8 mouse cellular contexts compared by ENCODE assay signal in the genomic region with DNA sequence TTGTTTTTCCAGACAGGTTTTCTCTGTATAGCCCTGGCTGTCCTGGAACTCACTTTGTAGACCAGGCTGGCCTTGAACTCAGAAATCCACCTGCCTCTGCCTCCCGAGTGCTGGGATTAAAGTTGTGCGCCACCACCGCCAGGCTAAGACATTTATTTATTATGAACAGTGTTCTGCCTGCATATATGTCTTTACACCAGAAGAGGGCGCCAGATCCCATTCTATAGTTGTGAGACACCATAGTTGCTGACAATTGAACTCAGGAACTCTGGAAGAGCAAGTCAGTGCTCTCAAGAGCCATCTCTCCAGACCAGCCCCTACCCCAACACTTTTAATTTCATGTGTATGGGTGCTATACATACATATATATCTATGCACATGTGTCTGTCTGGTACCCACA. TPM values are rescaled to one million over a fixed set of nuclear protein-coding genes. Genes with fewer than 3 reads are reported as not detected.
A peak's percentile ranks its signal among the peaks of the same experiment; 100 is the strongest.
DNase-seq lines count a peak whose midpoint lies in the region; ATAC-seq lines count a peak whose summit lies in the region.
"Not testable (repeated sequence)": the region's sequence is repeated elsewhere in the genome, so short reads cannot be mapped to it uniquely, and the experiment has no call there.

No protein-coding gene starts in this region.

- 68% methylated on average over 4 of the region's 4 CpGs for WGBS in forebrain, embryonic 14.5 days

- not testable (repeated sequence) for H3K4me1 ChIP-seq in forebrain, embryonic 14.5 days (ENCODE audit: control insufficient read depth, insufficient read depth, low read length)

- not testable (repeated sequence) for H3K27ac ChIP-seq in forebrain, embryonic 14.5 days (ENCODE audit: low read depth, low read length)

- DNase-seq in 416B (ENCODE audit: low read depth) (peak; percentile 57), MEL-GATA-1-ER (ENCODE audit: extremely low read depth, low read depth) (peak; percentile 43), liver (peak; percentile 38)
- DNase-seq in c-Kit-positive CD71-negative TER-119-negative erythroid progenitor cells, embryonic 14.5 days (ENCODE audit: low read depth): peak; percentile 30
- DNase-seq in forebrain, embryonic 14.5 days (ENCODE audit: low spot score): peak; percentile 13
- peak; percentile 73 for DNase-seq in induced T-regulatory cell, adult 2 months (ENCODE audit: low read depth)
- peak; percentile 67 for DNase-seq in splenic B cell, adult 2 months (ENCODE audit: low read depth, low spot score)

- not testable (repeated sequence) for H3K4me3 ChIP-seq in forebrain, embryonic 14.5 days (ENCODE audit: low read depth, low read length)

- not testable (repeated sequence) for ATAC-seq in forebrain, embryonic 14.5 days
- peak; percentile 73 for ATAC-seq in megakaryocyte-erythroid progenitor cell, adult 5-6 weeks (replicated peaks; ENCODE audit: low FRiP score, low TSS enrichment, poor library complexity, severe bottlenecking)

- not testable (repeated sequence) for H3K9ac ChIP-seq in forebrain, embryonic 14.5 days (ENCODE audit: low read length)

- not testable (repeated sequence) for H3K4me2 ChIP-seq in forebrain, embryonic 14.5 days (ENCODE audit: low read length)

- H3K27me3 ChIP-seq in forebrain, embryonic 14.5 days (replicated peaks; ENCODE audit: control insufficient read depth, insufficient read depth, low read length); splenic B cell, adult 2 months (ENCODE audit: control insufficient read depth, insufficient read depth, low read length, poor library complexity, severe bottlenecking): not testable (repeated sequence)

- peaks cover 55% of the 10 kb centered on the region for H3K36me3 ChIP-seq in forebrain, embryonic 14.5 days (ENCODE audit: control insufficient read depth, insufficient read depth, low read length)
- not testable (repeated sequence) for H3K36me3 ChIP-seq in splenic B cell, adult 2 months (ENCODE audit: control insufficient read depth, insufficient read depth, low read length, poor library complexity, severe bottlenecking)

- not testable (repeated sequence) for H3K9me3 ChIP-seq in forebrain, embryonic 14.5 days (replicated peaks; ENCODE audit: control insufficient read depth, low read length)

RNA-seq across cellular contexts. Expression of gene Eif2s3x, which starts 18.8 kb away (rescaled TPM):
- 94.9 and 100 TPM in 2 replicates for polyA plus RNA-seq in forebrain, embryonic 14.5 days (2014; fragmentation: Nextera tagmentation; extraction: Ambion mirVana)
- 188 and 191 TPM in 2 replicates for total RNA-seq in megakaryocyte-erythroid progenitor cell, adult 5-6 weeks (2014; fragmentation: Nextera tagmentation)
- 261 and 281 TPM in 2 replicates for total RNA-seq in megakaryocyte-erythroid progenitor cell, adult 5-6 weeks (2017)

RNA-seq across cellular contexts. Expression of gene Klhl15, which starts 40.5 kb away (rescaled TPM):
- 8.9 and 11.5 TPM in 2 replicates for polyA plus RNA-seq in forebrain, embryonic 14.5 days (2014; fragmentation: Nextera tagmentation; extraction: Ambion mirVana)
- 8.7 and 11.3 TPM in 2 replicates for total RNA-seq in megakaryocyte-erythroid progenitor cell, adult 5-6 weeks (2014; fragmentation: Nextera tagmentation)
- total RNA-seq in megakaryocyte-erythroid progenitor cell, adult 5-6 weeks (2017): 10.1 and 12.6 TPM in 2 replicates

Comparison
In these comparisons a context has a peak if more than half of its experiments do, and no peak if none do; other contexts are left out.
1. DNase-seq: peak in every context shown above with its lines; median percentile 73 in induced T-regulatory cell, adult 2 months; 67 in splenic B cell, adult 2 months; 57 in 416B; 43 in MEL-GATA-1-ER; 38 in liver; 30 in c-Kit-positive CD71-negative TER-119-negative erythroid progenitor cells, embryonic 14.5 days; 13 in forebrain, embryonic 14.5 days.